Mouse (Mus musculus) telencephalon, adult 2 months (tissue): ENCODE data around the gene Lactbl1.

Experiments used
- DNase-seq: peaks from one replicate; pipeline ENCODE4 v3.0.0-alpha.2; 2011; ENCODE audit warnings: low read depth, low spot score

Lactbl1 gene

GRCm38 (mm10) chr4:136684485-136684884 is 62.1 kb downstream of the Lactbl1 start:
- no peak for DNase-seq

GRCm38 (mm10) chr4:136685431-136685869 is 63.0 kb downstream of the Lactbl1 start:
- DNase-seq: no peak

GRCm38 (mm10) chr4:136688113-136688512 is 65.7 kb downstream of the Lactbl1 start:
- no peak for DNase-seq
